Mouse (Mus musculus) pancreas, adult 10 weeks (tissue): Measurements from ENCODE around the gene Gm11555. TPM values are rescaled to one million over a fixed set of nuclear protein-coding genes. Genes with fewer than 3 reads are reported as not detected.

Experiments used
- polyA plus RNA-seq: library from polyadenylated mRNA; stranded (reverse); fragments of 350-450 nt; fragmentation: Illumina TruSeq; extraction: RNeasy Lipid Tissue Mini Kit (QIAGEN cat#74804); gene quantifications from one replicate; pipeline ENCODE4 v1.2.3, GENCODE M21; 2015; ENCODE audit warnings: low read depth, low replicate concordance; ENCODE audit not compliant: insufficient read depth

Gm11555 gene
- polyA plus RNA-seq, result not detected

DNA sequence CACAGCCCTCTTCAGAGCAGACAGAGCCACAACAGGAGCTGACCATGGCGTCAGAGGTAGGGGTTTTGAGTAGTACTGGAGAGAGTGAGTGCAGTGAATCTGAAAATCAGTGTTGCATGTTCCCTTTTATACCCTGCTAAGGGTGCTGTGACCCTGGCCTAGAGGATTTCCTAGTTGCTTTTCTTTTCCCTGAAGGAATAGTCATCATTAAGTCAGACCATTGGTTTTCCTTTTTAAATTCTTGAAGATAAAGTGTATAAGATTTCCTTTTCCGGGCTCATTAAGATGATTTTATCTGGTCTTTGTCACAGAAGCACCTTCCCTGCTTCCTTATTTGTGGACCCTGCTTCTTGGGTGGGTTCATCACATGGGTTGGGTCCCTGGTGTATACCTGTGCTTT lies at the start of gene Gm11555:
Gene Gm11555 (minus strand): TSS at position 101 of the 400 bp plus-strand sequence.

DNA sequence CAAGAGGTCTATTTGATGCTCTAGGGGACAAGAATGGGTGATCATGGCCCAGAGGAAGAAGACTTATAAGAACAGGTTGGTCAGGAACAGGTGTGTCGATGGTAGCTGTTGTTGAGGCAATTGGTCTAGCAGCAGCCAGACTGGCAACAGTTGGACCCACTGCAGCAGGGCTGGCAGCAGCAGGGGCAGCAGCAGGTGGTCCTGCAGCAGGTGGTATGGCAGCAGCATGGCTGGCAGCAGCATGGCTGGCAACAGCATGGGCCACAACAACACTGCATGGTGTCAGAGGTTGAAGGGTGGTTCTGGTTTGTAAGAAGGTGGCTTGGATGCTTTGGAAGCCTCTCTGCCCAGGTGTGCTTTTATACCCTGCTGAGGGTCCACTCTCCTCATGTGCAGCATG lies 40.4 kb upstream of the Gm11555 start, which contains the start of gene Gm14190:
Gene Gm14190 (minus strand): TSS at position 278 of the 400 bp plus-strand sequence.

DNA sequence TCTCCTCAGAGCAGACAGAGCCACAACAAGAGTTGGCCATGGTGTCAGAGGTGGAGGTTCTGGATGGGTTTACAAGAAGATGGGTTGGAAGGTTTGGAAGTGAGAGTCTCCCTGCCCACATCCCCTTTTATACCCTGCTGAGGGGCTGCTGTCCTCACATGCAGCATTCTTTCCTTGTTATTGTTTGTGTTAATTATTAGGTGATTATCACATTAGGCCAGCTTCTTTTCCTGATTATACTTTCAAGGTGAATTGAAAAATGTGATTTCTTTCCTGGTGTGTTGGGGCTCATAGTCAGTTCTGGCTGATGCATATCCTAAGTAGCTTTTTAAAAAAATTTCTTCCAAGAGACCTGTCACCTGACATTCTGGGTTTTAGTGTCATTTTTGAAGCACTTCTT lies 15.8 kb upstream of the Gm11555 start, which contains the start of gene Krtap4-6:
Gene Krtap4-6 (minus strand): TSS at position 101 of the 400 bp plus-strand sequence.

DNA sequence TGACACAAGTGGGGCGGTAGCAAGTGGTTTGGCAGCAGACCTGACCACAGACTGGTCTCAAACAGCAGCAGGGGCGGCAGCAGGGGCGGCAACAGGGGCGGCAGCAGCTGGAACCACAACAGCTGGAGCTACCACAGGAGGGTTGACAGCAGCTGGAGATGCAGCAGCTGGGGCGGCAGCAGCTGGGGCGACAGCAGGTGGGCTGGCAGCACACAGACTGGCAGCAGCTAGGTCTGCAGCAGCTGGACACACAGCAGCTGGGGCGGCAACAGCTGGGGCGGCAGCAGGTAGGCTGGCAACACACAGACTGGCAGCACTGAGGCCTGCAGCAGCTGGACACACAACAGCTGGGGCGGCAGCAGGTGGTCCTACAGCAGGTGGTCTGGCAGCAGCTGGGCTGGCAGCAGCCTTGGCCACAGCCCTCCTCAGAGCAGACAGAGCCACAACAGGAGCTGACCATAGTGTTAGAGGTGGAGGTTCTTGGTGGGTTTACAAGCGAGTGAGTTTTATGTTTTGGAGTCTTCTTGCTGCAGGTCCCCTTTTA lies 8.5 kb upstream of the Gm11555 start, which contains the start of gene Gm11563:
Gene Gm11563 (minus strand): TSS at position 494 of the 544 bp plus-strand sequence.

DNA sequence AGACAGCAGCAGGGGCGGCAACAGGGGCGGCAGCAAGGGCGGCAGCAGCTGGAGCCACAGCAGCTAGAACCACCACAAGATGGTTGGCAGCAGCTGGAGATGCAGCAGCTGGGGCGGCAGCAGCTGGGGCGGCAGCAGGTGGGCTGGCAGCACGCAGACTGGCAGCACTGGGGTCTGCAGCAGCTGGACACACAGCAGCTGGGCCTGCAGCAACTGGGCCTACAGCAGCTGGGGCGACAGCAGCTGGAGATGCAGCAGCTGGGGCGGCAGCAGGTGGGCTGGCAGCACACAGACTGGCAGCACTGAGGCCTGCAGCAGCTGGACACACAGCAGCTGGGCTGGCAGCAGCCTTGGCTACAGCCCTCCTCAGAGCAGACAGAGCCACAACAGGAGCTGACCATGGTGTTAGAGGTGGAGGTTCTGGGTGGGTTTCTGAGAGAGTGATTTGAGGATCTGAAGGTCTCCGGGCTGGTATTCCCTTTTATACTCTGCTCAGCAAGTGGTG lies 6.3 kb downstream of the Gm11555 start, which contains the start of gene Krtap4-7:
Gene Krtap4-7 (minus strand): TSS at position 455 of the 505 bp plus-strand sequence.

DNA sequence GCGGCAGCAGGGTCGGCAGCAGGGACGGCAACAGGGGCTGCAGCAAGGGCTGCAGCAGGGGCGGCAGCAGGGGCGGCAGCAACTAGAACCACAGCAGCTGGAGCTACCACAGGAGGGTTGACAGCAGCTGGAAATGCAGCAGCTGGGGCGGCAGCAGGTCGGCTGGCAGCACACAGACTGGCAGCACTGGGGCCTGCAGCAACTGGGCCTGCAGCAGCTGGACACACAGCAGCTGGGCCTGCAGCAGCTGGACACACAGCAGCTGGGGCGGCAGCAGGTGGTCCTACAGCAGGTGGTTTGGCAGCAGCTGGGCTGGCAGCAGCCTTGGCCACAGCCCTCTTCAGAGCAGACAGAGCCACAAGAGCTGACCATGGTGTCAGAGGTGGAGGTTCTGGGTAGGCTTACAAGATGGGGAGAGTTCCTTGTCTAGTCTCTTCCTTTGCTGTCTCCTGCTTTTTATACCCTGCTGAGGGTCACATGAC lies 15.3 kb downstream of the Gm11555 start, which contains the start of gene Krtap4-2:
Gene Krtap4-2 (minus strand): TSS at position 432 of the 482 bp plus-strand sequence.

DNA sequence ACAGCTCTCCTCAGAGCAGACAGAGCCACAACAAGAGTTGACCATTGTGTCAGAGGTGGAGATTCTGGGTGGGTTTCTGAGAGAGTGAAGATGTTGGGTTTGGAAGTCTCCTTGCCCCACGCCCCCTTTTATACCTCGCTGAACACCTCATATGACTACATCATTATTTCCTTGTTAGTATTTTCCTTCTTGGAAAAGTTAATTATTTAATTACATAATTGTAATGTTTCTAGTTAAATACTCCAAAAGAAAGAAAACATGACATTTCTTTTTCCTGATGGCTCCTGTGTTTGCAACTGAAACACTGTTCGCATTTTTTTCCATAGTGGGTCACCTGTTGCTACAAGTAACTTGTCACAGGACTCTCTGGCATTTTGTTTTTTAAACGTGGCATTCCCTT lies 21.9 kb downstream of the Gm11555 start, which contains the start of gene Krtap4-1:
Gene Krtap4-1 (minus strand): TSS at position 101 of the 400 bp plus-strand sequence.

DNA sequence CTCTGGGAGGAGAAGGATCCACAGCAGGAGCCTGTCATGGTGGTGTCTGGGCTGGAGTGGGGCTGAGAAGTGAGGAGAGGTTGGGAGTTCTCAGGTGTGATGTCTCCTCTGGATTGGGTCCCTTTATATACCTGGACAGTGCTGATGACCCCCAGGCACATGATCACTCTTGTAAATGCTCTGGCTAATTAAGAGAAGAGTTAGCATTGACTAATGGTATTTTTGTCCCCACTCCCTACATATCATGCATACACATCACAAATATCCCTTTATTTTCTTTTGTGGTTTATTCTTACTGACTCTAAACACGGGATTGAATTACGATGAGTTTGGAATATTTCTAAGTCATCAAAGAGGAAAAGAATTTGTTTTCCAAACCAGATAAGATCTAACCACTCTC lies 29.7 kb downstream of the Gm11555 start, which contains the start of gene Gm11562:
Gene Gm11562 (minus strand): TSS at position 101 of the 400 bp plus-strand sequence.

DNA sequence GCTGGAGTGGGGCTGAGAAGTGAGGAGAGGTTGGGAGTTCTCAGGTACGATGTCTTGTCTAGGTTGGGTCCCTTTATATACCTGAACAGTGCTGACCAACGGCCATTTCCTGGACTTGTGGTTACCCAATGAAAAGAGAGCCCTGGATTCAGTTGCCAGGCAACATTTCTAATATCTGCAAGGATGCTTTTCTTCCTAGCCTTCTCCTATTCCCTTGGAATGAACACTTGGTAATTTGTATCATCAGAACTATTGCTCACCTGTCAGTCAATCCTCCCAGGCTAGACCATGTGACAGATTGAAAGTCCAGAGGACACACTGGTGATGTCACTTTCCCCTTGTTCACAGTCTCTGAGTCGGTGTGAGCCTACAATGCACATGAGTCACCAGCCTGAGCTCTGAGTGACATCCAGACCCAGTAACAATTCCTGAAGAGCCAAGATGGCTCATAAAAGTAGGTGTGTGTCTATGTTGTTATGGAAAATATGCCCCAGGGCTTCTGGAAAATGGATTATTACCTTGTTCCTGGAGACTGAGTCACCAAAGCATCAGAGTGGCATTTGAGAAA lies 35.2 kb downstream of the Gm11555 start, which contains the start of gene Krtap2-4:
Gene Krtap2-4 (minus strand): TSS at position 51 of the 568 bp plus-strand sequence.

DNA sequence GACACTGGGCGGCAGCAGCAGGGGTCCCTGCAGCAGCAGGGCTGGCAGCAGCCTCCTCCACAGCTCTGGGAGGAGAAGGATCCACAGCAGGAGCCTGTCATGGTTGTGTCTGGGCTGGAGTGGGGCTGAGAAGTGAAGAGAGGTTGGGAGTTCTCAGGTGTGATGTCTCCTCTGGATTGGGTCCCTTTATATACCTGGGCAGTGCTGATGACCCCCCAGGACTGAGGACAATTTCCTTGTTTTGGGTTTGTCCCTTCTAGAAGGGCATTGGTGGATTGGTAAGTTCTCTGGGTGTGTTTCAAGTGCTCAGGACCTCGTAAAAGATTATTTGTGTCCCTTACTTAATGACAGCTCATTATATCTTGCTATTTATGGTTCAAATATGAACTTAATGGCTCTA lies 39.9 kb downstream of the Gm11555 start, which contains the start of gene Gm11937:
Gene Gm11937 (minus strand): TSS at position 101 of the 400 bp plus-strand sequence.

DNA sequence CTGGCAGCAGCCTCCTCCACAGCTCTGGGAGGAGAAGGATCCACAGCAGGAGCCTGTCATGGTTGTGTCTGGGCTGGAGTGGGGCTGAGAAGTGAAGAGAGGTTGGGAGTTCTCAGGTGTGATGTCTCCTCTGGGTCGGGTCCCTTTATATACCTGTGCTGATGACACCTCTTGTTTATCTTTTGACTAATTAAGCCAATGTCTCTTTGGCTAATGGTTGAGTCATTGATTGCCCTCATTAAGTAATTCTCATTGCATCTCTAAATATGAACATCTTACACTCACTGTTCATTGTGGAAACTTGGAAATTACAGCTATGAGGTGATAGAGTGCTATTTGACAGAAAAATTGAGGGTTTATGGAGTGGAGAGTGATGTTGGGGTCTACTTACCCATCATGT lies 46.8 kb downstream of the Gm11555 start, which contains the start of gene Gm11938:
Gene Gm11938 (minus strand): TSS at position 101 of the 400 bp plus-strand sequence.

Other genes with a start within 250 kb of the Gm11555 start
- gene Krt12, start 228.0 kb downstream of the Gm11555 start, polyA plus RNA-seq, result not detected
- gene Krt20, start 212.1 kb downstream of the Gm11555 start, polyA plus RNA-seq, result not detected
- 2.0 TPM for gene Krt23, start 157.1 kb downstream of the Gm11555 start, polyA plus RNA-seq
- gene Krt39, start 128.9 kb downstream of the Gm11555 start, polyA plus RNA-seq, result not detected
- not detected for gene Krt40, start 107.1 kb downstream of the Gm11555 start, polyA plus RNA-seq
- not detected for gene Krtap3-3, start 99.4 kb downstream of the Gm11555 start, polyA plus RNA-seq
- not detected for gene Krtap3-2, start 93.4 kb downstream of the Gm11555 start, polyA plus RNA-seq
- not detected for gene Gm11939, start 90.8 kb downstream of the Gm11555 start, polyA plus RNA-seq
- not detected for gene Krtap3-1, start 83.6 kb downstream of the Gm11555 start, polyA plus RNA-seq
- not detected for gene Krtap1-5, start 69.2 kb downstream of the Gm11555 start, polyA plus RNA-seq
- not detected for gene Krtap1-4, start 66.6 kb downstream of the Gm11555 start, polyA plus RNA-seq
- not detected for gene Krtap1-3, start 58.9 kb downstream of the Gm11555 start, polyA plus RNA-seq
- gene Krtap9-3, start 52.1 kb downstream of the Gm11555 start, polyA plus RNA-seq, result not detected
- gene Gm11938, start 46.9 kb downstream of the Gm11555 start, polyA plus RNA-seq, result not detected
- not detected for gene Gm11937, start 40.0 kb downstream of the Gm11555 start, polyA plus RNA-seq
- not detected for gene Krtap2-4, start 35.4 kb downstream of the Gm11555 start, polyA plus RNA-seq
- gene Gm11562, start 29.8 kb downstream of the Gm11555 start, polyA plus RNA-seq, result not detected
- not detected for gene Krtap4-1, start 22.0 kb downstream of the Gm11555 start, polyA plus RNA-seq
- gene Krtap4-2, start 15.2 kb downstream of the Gm11555 start, polyA plus RNA-seq, result not detected
- gene Krtap4-7, start 6.1 kb downstream of the Gm11555 start, polyA plus RNA-seq, result not detected
- gene Gm11563, start 8.7 kb upstream of the Gm11555 start, polyA plus RNA-seq, result not detected
- gene Krtap4-6, start 15.7 kb upstream of the Gm11555 start, polyA plus RNA-seq, result not detected
- not detected for gene Gm14190, start 40.5 kb upstream of the Gm11555 start, polyA plus RNA-seq
- not detected for gene Gm14180, start 84.1 kb upstream of the Gm11555 start, polyA plus RNA-seq
- gene Gm11595, start 122.7 kb upstream of the Gm11555 start, polyA plus RNA-seq, result not detected
- gene Krtap4-8, start 130.5 kb upstream of the Gm11555 start, polyA plus RNA-seq, result not detected
- not detected for gene Krtap4-9, start 135.0 kb upstream of the Gm11555 start, polyA plus RNA-seq
- gene Gm11596, start 143.2 kb upstream of the Gm11555 start, polyA plus RNA-seq, result not detected
- not detected for gene Gm11569, start 148.7 kb upstream of the Gm11555 start, polyA plus RNA-seq
- gene Gm11554, start 154.2 kb upstream of the Gm11555 start, polyA plus RNA-seq, result not detected
- not detected for gene Krtap4-13, start 159.7 kb upstream of the Gm11555 start, polyA plus RNA-seq
- gene Gm11564, start 165.4 kb upstream of the Gm11555 start, polyA plus RNA-seq, result not detected
- gene 2300003K06Rik, start 187.8 kb upstream of the Gm11555 start, polyA plus RNA-seq, result not detected
- gene Krtap4-16, start 201.4 kb upstream of the Gm11555 start, polyA plus RNA-seq, result not detected
- gene Gm11568, start 207.7 kb upstream of the Gm11555 start, polyA plus RNA-seq, result not detected
- gene Gm11559, start 214.2 kb upstream of the Gm11555 start, polyA plus RNA-seq, result not detected
- not detected for gene Krtap9-1, start 223.2 kb upstream of the Gm11555 start, polyA plus RNA-seq
- not detected for gene Gm11567, start 229.0 kb upstream of the Gm11555 start, polyA plus RNA-seq